Mouse (Mus musculus) neural tube, embryonic 11.5 days (tissue): ENCODE results near the gene Helz. TPM values are rescaled to one million over a fixed set of nuclear protein-coding genes. Genes with fewer than 3 reads are reported as not detected.

Experiments
- ATAC-seq: fragments of 200-750 bp; cut with Nextera tagmentation; 2 replicates; pipeline ENCODE4 v1.8.0; 2017; ENCODE audit warnings: moderate number of reproducible peaks, mild to moderate bottlenecking, moderate TSS enrichment, moderate library complexity; ENCODE audit not compliant: insufficient read depth, low FRiP score, low TSS enrichment
- DNase-seq: peaks from one replicate; pipeline ENCODE4 v3.0.0-alpha.2; 2015; ENCODE audit warnings: low spot score
- H3K27ac ChIP-seq: fragments of 300-500 bp; sonication (generic); 2 replicates; pipeline ENCODE4 v1.5.1; 2014; ENCODE audit warnings: low read depth, mild to moderate bottlenecking, low read length
- H3K27me3 ChIP-seq: fragments of 300-500 bp; sonication (generic); 2 replicates; pipeline ENCODE4 v1.6.1; 2014; ENCODE audit warnings: mild to moderate bottlenecking, low read length, mixed read lengths; ENCODE audit not compliant: control insufficient read depth, insufficient read depth
- H3K36me3 ChIP-seq: fragments of 300-500 bp; sonication (generic); 2 replicates; pipeline ENCODE4 v1.6.1; 2014; ENCODE audit warnings: mild to moderate bottlenecking, low read length, moderate library complexity, mixed read lengths; ENCODE audit not compliant: control insufficient read depth, insufficient read depth
- H3K4me1 ChIP-seq: fragments of 300-500 bp; sonication (generic); 2 replicates; pipeline ENCODE4 v1.6.1; 2014; ENCODE audit warnings: low read length, mixed read lengths; ENCODE audit not compliant: control insufficient read depth, insufficient read depth
- H3K4me2 ChIP-seq: fragments of 300-500 bp; sonication (generic); 2 replicates; pipeline ENCODE4 v1.6.1; 2014; ENCODE audit warnings: low read depth, mild to moderate bottlenecking, moderate library complexity
- H3K4me3 ChIP-seq: fragments of 300-500 bp; sonication (generic); 2 replicates; pipeline ENCODE4 v1.5.1; 2014; ENCODE audit warnings: low read depth, low read length
- H3K9ac ChIP-seq: fragments of 300-500 bp; sonication (generic); 2 replicates; pipeline ENCODE4 v1.6.1; 2014; ENCODE audit warnings: mild to moderate bottlenecking, low read length
- H3K9me3 ChIP-seq: fragments of 300-500 bp; sonication (generic); 2 replicates; pipeline ENCODE4 v1.6.1; 2016; ENCODE audit warnings: low read length; ENCODE audit not compliant: control insufficient read depth
- WGBS: fragments of 180-500 bp; shearing (Covaris S2); extraction: QIAGEN DNeasy Blood & Tissue Kit; methylation state at CpG from one replicate; pipeline ENCODE4 v1.1.7; 2014; 5-methylcytosine and 5-hydroxymethylcytosine counted together
- polyA plus RNA-seq: library from polyadenylated mRNA; unstranded; fragments of >200 nt; fragmentation: Nextera tagmentation; extraction: Ambion mirVana; gene quantifications from 2 replicates; pipeline ENCODE4 v1.2.1, GENCODE M21; 2014

Helz gene
- polyA plus RNA-seq, 1 experiment from 2014 or later = 23.5 TPM

DNA sequence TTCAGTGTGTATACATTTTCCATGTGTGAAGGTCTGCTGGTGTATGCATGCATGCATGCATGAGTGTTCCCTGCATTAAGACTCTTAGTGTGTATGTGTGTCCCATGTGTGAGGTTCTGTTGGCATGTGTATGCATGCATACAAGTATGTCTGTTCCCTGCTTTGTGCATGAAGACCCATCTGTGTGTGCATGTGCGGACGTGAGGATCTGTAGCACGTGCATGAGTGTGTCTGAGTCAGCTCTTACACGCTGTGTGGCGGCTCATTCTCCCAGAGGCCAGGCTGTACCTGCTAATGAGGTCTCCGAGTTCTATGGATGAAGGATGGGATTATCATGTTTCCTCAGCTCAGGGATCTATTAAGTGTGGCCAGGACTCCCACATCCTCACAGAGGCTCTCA lies 157.3 kb downstream of the Helz start:
- no peaks in the 10 kb centered on the region for H3K36me3 ChIP-seq
- no peaks in the 10 kb centered on the region for H3K27me3 ChIP-seq
- no peak overlapping the region for H3K27ac ChIP-seq
- WGBS = 80% methylated on average over 6 of the region's 6 CpGs
- no peaks in the 10 kb centered on the region for H3K9me3 ChIP-seq
- no peak overlapping the region for H3K4me2 ChIP-seq
- ATAC-seq = no peak
- H3K4me1 ChIP-seq = peaks cover 6% of the 10 kb centered on the region; the same call in 1 of the 2 replicates
- no peak for DNase-seq
- no peak overlapping the region for H3K9ac ChIP-seq
- no peak overlapping the region for H3K4me3 ChIP-seq

DNA sequence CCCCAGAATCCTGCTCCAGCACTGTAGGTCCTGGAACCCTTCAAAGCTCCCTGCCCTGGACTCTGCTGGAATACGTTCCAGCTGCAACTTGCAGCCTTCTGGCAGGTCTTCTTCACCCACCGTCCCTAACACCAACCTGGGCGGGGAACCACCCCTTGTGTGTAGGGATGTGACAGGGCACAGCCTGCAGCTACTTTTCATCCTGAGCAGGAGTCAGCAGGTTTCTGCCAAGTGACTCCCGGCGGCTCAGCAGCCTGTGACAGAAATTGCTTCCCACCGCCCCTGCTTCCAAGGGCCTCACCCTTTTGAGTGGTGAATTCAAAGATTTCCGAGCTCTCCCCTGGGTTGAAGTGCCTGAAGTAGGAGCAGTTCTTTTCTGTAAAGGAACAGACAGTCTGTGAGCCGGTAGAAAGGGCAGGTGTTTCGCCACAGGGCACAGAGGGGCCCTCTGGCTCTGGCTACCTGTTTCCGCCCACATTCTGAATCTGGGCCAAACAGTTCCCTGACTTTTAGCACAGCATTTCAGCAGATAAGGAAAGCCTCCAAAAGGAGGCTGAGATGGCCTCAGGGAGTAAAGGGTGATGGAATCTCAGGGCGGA lies 157.8 kb downstream of the Helz start:
- Histone ChIP-seq H3K4me2 (no peak overlapping the region), H3K4me3 (no peak overlapping the region), H3K27me3 (no peaks in the 10 kb centered on the region), H3K27ac (no peak overlapping the region), H3K9ac (no peak overlapping the region), H3K4me1 (peaks cover 6% of the 10 kb centered on the region; the same call in 1 of the 2 replicates), H3K9me3 (no peaks in the 10 kb centered on the region), H3K36me3 (no peaks in the 10 kb centered on the region)
- DNase-seq (no peak), ATAC-seq (no peak)
- 77% methylated on average over 11 of the region's 11 CpGs for WGBS

DNA sequence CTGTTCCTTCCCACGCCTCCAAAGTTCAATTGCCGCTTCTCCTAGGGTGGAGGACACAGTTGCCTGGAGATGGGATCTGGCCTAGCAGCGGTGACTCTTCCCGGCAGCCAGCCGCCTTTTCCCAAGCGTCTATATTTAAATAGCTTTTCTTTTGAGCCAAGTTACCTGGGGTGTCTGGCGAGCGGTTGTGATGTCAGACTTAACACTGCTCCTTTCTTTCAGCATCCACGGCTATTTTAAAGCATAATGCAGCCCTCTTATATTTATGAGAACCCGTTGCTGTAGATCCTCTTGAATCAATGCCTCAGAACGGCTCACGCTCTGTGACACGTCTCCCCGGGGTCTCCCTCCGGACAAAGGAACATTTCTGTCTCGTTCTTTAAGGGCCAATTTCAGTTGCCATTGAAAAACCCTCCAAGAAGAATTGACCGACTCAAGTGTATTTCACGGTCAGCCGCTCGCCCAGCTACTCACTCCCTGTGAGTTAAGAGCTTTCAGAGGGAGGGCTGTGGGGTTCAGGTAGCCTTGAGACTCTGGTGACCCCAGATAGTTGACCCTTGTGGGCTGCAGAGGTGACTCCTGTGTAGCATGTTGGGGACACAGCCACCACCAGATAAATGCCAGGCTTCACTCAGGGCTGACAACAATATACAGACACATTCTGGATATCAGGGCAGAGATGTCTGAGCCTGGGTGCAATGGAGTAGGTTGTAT lies 160.3 kb downstream of the Helz start:
- Histone ChIP-seq H3K36me3 (no peaks in the 10 kb centered on the region), H3K4me2 (no peak overlapping the region), H3K27me3 (no peaks in the 10 kb centered on the region), H3K27ac (peak overlapping the region; percentile 47; the same call in 1 of the 2 replicates), H3K4me3 (no peak overlapping the region), H3K9ac (no peak overlapping the region), H3K9me3 (no peaks in the 10 kb centered on the region), H3K4me1 (peaks cover 6% of the 10 kb centered on the region; the same call in 1 of the 2 replicates)
- peak; percentile 74 for ATAC-seq
- WGBS = 35% methylated on average over 20 of the region's 20 CpGs
- peak; percentile 64 for DNase-seq

DNA sequence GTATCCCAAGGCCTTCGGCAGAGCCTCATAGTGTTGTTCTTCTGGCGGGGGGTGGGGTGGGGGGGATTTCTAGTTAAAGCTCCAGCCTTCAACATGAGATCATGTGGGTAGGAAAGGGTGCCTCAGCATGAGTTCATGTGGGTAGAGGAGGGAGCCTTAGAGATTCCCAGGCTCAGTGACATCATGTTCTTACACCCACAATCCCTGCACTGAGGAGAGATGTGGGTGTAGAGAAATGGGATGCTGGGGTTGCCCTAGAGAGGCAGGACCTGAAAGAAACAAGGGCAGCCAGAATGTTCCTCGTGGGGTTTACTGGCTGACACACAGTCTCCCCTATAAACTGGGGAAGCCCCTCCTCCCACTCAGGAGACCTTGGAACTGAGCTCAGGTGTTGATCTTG lies 162.6 kb downstream of the Helz start:
- no peak for ATAC-seq
- Histone ChIP-seq H3K4me1 (0 out of 2 replicates have a peak, but pooled peaks cover 3% of the 10 kb centered on the region), H3K27me3 (no peaks in the 10 kb centered on the region), H3K27ac (no peak overlapping the region), H3K36me3 (no peaks in the 10 kb centered on the region), H3K9ac (no peak overlapping the region), H3K4me2 (no peak overlapping the region), H3K4me3 (no peak overlapping the region), H3K9me3 (no peaks in the 10 kb centered on the region)
- DNase-seq = no peak
- 72% methylated on average over 3 of the region's 3 CpGs for WGBS

DNA sequence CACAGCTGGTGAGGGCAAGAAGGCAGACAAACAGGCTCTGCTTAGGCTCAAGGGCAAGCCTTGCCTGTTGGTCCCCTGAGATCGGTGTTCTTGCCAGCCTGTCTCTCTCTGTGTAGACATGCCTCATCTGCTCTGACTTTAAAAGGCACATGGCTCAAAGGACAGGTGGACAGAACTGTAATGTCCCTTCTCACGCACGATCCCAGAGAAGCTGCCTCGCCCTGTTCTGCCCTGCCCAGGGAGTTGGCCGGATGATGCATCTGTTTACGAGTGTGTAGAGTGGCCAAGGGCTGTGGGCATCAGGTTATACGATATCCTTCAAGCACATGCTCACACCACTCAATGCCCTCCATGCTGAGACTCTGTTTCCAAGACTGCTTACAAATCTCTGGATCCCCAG lies 166.6 kb downstream of the Helz start:
- H3K27me3 ChIP-seq = no peaks in the 10 kb centered on the region
- H3K4me3 ChIP-seq = no peak overlapping the region
- H3K27ac ChIP-seq = no peak overlapping the region
- H3K9me3 ChIP-seq = no peaks in the 10 kb centered on the region
- no peak overlapping the region for H3K9ac ChIP-seq
- WGBS = 81% methylated on average over 7 of the region's 7 CpGs
- ATAC-seq (no peak), DNase-seq (no peak)
- H3K36me3 ChIP-seq = no peaks in the 10 kb centered on the region
- no peak overlapping the region for H3K4me2 ChIP-seq
- no peaks in the 10 kb centered on the region for H3K4me1 ChIP-seq

DNA sequence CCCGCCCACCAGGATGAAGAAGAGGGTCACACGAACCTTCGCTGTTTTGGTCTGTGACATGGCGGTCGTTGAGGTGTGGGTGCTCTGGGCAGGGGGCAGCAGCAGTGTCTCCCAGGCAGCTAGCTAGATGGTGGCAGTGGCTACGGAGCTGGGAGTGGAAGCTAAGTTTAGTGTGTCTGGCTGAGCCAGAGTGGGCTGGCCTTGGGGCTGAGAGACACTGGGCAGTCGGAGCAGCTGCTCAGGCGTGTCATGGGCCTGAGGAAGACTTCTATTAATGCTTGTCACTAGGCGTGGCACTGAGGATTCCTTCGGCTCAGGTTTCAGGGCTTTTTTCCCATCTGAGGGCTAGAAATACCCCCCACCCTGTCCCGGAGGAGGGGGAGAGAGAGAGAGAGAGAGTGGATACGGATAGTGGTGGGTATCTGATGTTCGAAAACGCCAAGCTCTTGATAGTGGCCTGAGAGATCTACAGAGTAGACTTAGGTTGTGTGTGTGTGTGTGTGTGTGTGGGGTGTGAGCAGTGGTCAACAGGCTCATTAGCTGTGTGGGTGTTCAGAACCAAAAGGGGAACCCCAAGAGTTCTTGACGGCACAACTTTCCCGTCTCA lies 168.7 kb downstream of the Helz start, which contains the start of gene Cacng1:
Cacng1 (minus strand) TSS at position 191 of the 607 bp plus-strand sequence.
- Histone ChIP-seq H3K9ac (no peak within 1 kb of the TSS), H3K27me3 (no peaks in the 10 kb centered on the region), H3K36me3 (no peaks in the 10 kb centered on the region), H3K4me1 (no peaks in the 10 kb centered on the region), H3K9me3 (no peaks in the 10 kb centered on the region), H3K27ac (no peak within 1 kb of the TSS), H3K4me2 (no peak within 1 kb of the TSS), H3K4me3 (no peak within 1 kb of the TSS)
- no peak for ATAC-seq
- WGBS = 83% methylated on average over 16 of the region's 16 CpGs
- no peak for DNase-seq

DNA sequence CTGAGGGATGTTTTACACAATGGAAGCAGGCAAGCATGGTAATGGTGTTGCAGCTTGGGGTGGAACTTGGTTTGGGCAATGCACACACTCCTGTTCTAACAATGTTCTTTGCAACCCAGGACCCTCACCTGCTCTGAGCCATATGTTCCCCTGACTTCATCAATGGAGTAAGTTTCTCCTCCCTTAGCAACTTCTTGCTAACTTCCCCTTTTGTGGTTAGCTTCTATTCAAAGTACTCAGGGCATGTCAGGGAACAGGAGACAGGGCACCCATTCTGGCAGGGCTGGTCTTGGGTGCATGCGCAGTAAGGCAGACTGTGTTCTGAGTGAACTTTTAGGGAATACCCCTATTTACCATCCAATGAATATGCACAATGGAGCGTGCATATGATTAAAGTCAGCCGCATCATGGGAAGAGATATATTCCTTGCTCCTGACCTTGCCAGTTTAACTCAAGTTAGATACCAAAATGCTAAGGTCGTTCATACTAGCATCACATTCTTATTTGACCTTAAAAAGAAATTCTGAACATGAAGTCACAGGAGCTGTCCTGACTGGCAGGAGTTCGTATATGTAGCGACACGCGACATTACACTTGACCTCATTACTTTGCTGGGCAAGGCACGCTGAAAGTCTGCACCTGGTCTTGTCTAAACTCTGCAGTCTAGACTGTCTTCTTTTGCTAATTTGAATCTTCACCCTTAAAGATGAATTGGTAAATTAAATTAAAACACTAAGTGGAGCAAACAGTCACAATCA lies 172.7 kb downstream of the Helz start:
- 88% methylated on average over 9 of the region's 9 CpGs for WGBS

DNA sequence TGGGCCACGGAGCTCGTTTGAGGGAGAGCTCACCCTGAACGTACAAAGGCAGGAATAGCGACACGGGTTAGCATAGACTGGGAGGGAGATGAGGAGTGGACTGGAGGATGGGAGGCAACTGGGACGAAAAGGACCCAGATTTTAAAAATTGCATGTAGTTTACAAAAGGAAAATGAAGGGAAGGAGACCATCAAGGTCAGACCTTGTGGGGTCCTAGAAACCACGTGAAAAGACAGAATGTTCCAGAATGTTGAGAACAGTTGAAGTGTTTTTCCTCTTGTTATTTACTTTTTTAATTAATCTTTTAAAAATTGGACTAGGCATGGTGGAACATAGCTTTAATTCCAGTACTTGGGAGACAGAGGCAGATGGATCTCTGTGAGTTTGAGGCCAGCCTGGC lies 173.3 kb downstream of the Helz start:
- WGBS = 87% methylated on average over 7 of the region's 7 CpGs

More for the DNA sequence above, 172.7 kb downstream of the Helz start:
- DNase-seq (no peak), ATAC-seq (no peak)
- Histone ChIP-seq H3K4me3 (no peak overlapping the region), H3K27ac (no peak overlapping the region), H3K9ac (no peak overlapping the region), H3K9me3 (no peaks in the 10 kb centered on the region), H3K27me3 (no peaks in the 10 kb centered on the region), H3K4me2 (no peak overlapping the region), H3K4me1 (no peaks in the 10 kb centered on the region), H3K36me3 (no peaks in the 10 kb centered on the region)

More for the DNA sequence above, 173.3 kb downstream of the Helz start:
- ATAC-seq (no peak), DNase-seq (no peak)
- H3K27me3 ChIP-seq = no peaks in the 10 kb centered on the region
- no peaks in the 10 kb centered on the region for H3K36me3 ChIP-seq
- H3K9ac ChIP-seq = no peak overlapping the region
- H3K4me1 ChIP-seq = no peaks in the 10 kb centered on the region
- no peak overlapping the region for H3K4me2 ChIP-seq
- H3K4me3 ChIP-seq = no peak overlapping the region
- no peaks in the 10 kb centered on the region for H3K9me3 ChIP-seq
- no peak overlapping the region for H3K27ac ChIP-seq
